Mouse (Mus musculus): ENCODE measurements at regions not wholly inside any gene's neighbourhood (a gene's known extent, or its start where the extent isn't known, plus 50 kb on each side); places are given as distances from the start of the nearest gene placed in this dataset.

DNA sequence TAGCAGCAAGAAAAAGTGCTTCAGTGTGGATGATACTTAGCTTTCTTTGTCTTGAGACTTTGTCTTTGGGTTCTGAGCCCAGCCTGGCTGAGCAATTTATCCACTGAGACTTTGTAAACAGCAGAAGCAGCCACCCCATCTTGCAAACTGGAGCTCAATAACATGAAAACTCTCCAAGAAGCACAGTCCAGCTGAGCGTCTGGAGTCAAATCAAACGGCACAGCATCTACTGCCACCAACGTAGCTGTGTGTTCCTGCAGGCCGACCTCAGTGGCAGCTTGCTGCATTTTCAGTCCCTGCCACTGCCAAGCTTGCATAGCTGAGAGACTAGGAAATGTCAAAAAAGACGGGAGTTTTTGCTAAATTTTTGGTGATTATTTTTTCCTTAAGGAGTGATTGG, 68.8 kb upstream of the Galnt17 start:
- Histone ChIP-seq H3K36me3 (ENCODE audit: insufficient read depth, low read length) (no peaks in the 10 kb centered on the region), H3K4me2 (ENCODE audit: low read length) (no peak overlapping the region), H3K27me3 (ENCODE audit: insufficient read depth, low read length) (no peaks in the 10 kb centered on the region), H3K9ac (ENCODE audit: low read depth, low read length) (no peak overlapping the region), H3K9me3 (replicated peaks; ENCODE audit: low read length) (no peaks in the 10 kb centered on the region), H3K4me3 (replicated peaks; ENCODE audit: low read depth, low read length) (no peak overlapping the region), H3K4me1 (replicated peaks; ENCODE audit: insufficient read depth, low read length) (no peaks in the 10 kb centered on the region), H3K27ac (no peak overlapping the region)
- ATAC-seq (replicated peaks; ENCODE audit: low FRiP score, low read depth) (no peak), DNase-seq (ENCODE audit: low spot score) (no peak)
- no peak for TF ChIP-seq CTCF (IDR thresholded peaks at IDR 0.05; ENCODE audit: low read depth)
- WGBS: 75% methylated on average over 5 of the region's 5 CpGs

DNA sequence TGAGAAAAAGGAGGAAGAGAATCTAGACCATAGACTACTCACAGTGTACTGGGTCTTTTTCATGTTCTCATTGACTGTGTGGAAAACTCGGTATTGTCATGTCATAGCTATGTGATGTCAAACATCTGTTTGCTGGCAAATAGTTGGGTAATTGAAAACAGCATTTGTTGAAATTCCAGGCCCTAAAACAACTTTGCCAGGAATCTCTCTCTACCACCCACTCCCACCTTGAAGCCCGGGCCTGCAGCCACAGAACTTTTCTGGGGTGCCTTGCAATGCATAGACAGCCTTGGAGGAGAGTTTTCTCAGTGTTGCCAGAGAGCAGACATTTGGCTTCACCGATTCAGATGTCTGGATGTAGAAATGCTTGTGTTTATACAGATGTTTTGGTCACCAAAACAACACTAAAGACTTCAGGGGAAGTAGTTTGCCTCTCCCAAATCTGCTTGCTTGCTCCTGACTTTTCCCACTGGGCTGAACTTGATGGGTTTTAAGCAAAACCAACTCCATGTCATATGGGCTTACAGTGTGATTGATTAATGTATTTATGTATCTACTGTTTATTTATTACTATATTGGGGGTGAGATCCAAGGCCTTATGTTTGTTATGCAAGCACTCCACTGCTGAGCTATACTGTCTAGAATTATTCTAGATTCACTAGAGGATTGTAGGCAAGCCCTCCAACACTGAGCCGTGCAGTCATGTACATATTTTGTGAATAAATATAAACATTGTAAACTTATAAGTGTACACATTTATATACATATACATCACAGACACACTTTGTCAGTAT, 63.2 kb upstream of the Galnt17 start:
- peak; percentile 28 for DNase-seq (ENCODE audit: low spot score)
- Histone ChIP-seq H3K36me3 (ENCODE audit: insufficient read depth, low read length) (no peaks in the 10 kb centered on the region), H3K9ac (ENCODE audit: low read depth, low read length) (no peak overlapping the region), H3K4me3 (replicated peaks; ENCODE audit: low read depth, low read length) (no peak overlapping the region), H3K4me2 (ENCODE audit: low read length) (no peak overlapping the region), H3K9me3 (replicated peaks; ENCODE audit: low read length) (no peaks in the 10 kb centered on the region), H3K27ac (no peak overlapping the region), H3K27me3 (ENCODE audit: insufficient read depth, low read length) (no peaks in the 10 kb centered on the region), H3K4me1 (replicated peaks; ENCODE audit: insufficient read depth, low read length) (no peaks in the 10 kb centered on the region)
- WGBS: 61% methylated on average over 4 of the region's 4 CpGs
- no peak for TF ChIP-seq CTCF (IDR thresholded peaks at IDR 0.05; ENCODE audit: low read depth)
- no peak for ATAC-seq (replicated peaks; ENCODE audit: low FRiP score, low read depth)

- Histone ChIP-seq H3K27ac (no peak overlapping the region), H3K4me3 (replicated peaks; ENCODE audit: low read depth, low read length) (no peak overlapping the region), H3K27me3 (ENCODE audit: insufficient read depth, low read length) (no peaks in the 10 kb centered on the region), H3K9me3 (replicated peaks; ENCODE audit: low read length) (no peaks in the 10 kb centered on the region), H3K9ac (ENCODE audit: low read depth, low read length) (no peak overlapping the region), H3K36me3 (ENCODE audit: insufficient read depth, low read length) (no peaks in the 10 kb centered on the region), H3K4me1 (replicated peaks; ENCODE audit: insufficient read depth, low read length) (no peaks in the 10 kb centered on the region), H3K4me2 (ENCODE audit: low read length) (no peak overlapping the region)
- WGBS: 40% methylated on average over 4 of the region's 4 CpGs
- ATAC-seq (replicated peaks; ENCODE audit: low FRiP score, low read depth) (no peak), DNase-seq (ENCODE audit: low spot score) (no peak)
- no peak for TF ChIP-seq CTCF (IDR thresholded peaks at IDR 0.05; ENCODE audit: low read depth)
Measured at GRCm38 (mm10) chr5:131367461-131367860, 59.2 kb upstream of the Galnt17 start.

DNA sequence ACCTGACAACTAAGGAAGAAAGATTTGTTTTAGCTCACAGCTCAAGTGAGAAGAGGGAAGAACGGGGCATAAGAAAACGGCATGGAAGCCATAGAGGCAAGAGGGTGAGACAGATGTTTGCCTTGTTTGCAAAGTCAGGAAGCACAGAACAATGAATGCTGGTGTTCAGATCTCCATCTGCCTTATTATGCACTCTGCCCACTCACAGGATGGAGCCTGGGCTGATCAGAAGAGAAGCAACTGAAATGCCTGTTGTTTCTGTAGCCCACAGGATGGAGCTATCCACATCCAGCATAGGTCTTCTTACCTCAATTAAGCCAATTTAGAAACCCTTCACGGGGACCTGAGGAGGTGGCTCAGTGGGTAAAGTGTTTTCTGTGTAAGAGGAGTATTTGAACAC, 51.5 kb upstream of the Galnt17 start:
- Histone ChIP-seq H3K4me2 (ENCODE audit: low read length) (no peak overlapping the region), H3K4me1 (replicated peaks; ENCODE audit: insufficient read depth, low read length) (no peaks in the 10 kb centered on the region), H3K9me3 (replicated peaks; ENCODE audit: low read length) (no peaks in the 10 kb centered on the region), H3K9ac (ENCODE audit: low read depth, low read length) (no peak overlapping the region), H3K4me3 (replicated peaks; ENCODE audit: low read depth, low read length) (no peak overlapping the region), H3K27ac (no peak overlapping the region), H3K36me3 (ENCODE audit: insufficient read depth, low read length) (no peaks in the 10 kb centered on the region), H3K27me3 (ENCODE audit: insufficient read depth, low read length) (no peaks in the 10 kb centered on the region)
- no peak for TF ChIP-seq CTCF (IDR thresholded peaks at IDR 0.05; ENCODE audit: low read depth)
- WGBS: 92% methylated on average over 3 of the region's 3 CpGs
- DNase-seq (ENCODE audit: low spot score) (no peak), ATAC-seq (replicated peaks; ENCODE audit: low FRiP score, low read depth) (no peak)
